Mouse (Mus musculus): Measurements from ENCODE around the gene Tnik. TPM values are rescaled to one million over a fixed set of nuclear protein-coding genes. Genes with fewer than 3 reads are reported as not detected.

Tnik gene
- polyA plus RNA-seq, 1 experiment from 2014 or later, result 9.8 TPM

GRCm38 (mm10) chr3:28417091-28417715 is 154.2 kb downstream of the Tnik start:
- Histone ChIP-seq H3K27me3 (no peaks in the 10 kb centered on the region), H3K4me2 (no peak overlapping the region), H3K27ac (no peak overlapping the region), H3K9me3 (no peaks in the 10 kb centered on the region), H3K9ac (no peak overlapping the region), H3K4me1 (no peaks in the 10 kb centered on the region), H3K36me3 (no peaks in the 10 kb centered on the region), H3K4me3 (no peak overlapping the region)
- ATAC-seq (ENCODE audit: borderline replicate concordance, extremely low read depth, low FRiP score, low TSS enrichment), result no peak
- 80% methylated on average over 5 of the region's 5 CpGs for WGBS

DNA sequence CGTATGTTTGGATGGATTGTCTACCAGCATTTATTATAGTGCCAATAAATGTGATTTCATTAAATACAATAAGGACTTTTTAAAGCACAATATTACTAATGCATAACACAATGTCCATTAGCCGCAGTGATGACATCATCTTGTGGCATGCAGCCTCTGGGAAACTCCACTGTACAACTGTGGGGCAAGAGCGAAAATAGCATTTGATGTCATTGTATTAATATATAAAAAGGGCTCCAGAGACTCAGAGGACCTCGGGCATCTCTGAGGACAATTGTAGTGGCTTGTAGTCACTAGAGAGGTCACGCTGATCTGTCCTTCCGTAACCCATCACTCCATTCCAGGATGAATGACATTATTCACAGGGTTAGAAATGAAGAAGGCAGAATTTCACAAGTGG is 157.2 kb downstream of the Tnik start:
- Histone ChIP-seq H3K4me1 (no peaks in the 10 kb centered on the region), H3K9ac (no peak overlapping the region), H3K4me2 (no peak overlapping the region), H3K4me3 (no peak overlapping the region), H3K9me3 (no peaks in the 10 kb centered on the region), H3K27me3 (no peaks in the 10 kb centered on the region), H3K27ac (no peak overlapping the region), H3K36me3 (no peaks in the 10 kb centered on the region)
- ATAC-seq (ENCODE audit: borderline replicate concordance, extremely low read depth, low FRiP score, low TSS enrichment), result no peak
- WGBS, result 80% methylated on average over 6 of the region's 6 CpGs

GRCm38 (mm10) chr3:28420698-28421097 is 157.7 kb downstream of the Tnik start:
- H3K27ac ChIP-seq, result no peak overlapping the region
- ATAC-seq (ENCODE audit: borderline replicate concordance, extremely low read depth, low FRiP score, low TSS enrichment), result no peak
- H3K4me3 ChIP-seq, result no peak overlapping the region
- no peaks in the 10 kb centered on the region for H3K27me3 ChIP-seq
- WGBS, result 50% methylated on average over 3 of the region's 3 CpGs
- no peaks in the 10 kb centered on the region for H3K9me3 ChIP-seq
- no peaks in the 10 kb centered on the region for H3K36me3 ChIP-seq
- no peak overlapping the region for H3K9ac ChIP-seq
- no peak overlapping the region for H3K4me2 ChIP-seq
- no peaks in the 10 kb centered on the region for H3K4me1 ChIP-seq

- WGBS, result 65% methylated on average over 6 of the region's 6 CpGs
- H3K27ac ChIP-seq, result no peak overlapping the region
- H3K9me3 ChIP-seq, result no peaks in the 10 kb centered on the region
- no peaks in the 10 kb centered on the region for H3K4me1 ChIP-seq
- H3K4me2 ChIP-seq, result no peak overlapping the region
- no peak for ATAC-seq (ENCODE audit: borderline replicate concordance, extremely low read depth, low FRiP score, low TSS enrichment)
- no peaks in the 10 kb centered on the region for H3K27me3 ChIP-seq
- H3K4me3 ChIP-seq, result no peak overlapping the region
- no peak overlapping the region for H3K9ac ChIP-seq
- H3K36me3 ChIP-seq, result no peaks in the 10 kb centered on the region
These were observed 158.8 kb downstream of the Tnik start for GRCm38 (mm10) chr3:28421798-28422197.

GRCm38 (mm10) chr3:28422221-28422620 is 159.2 kb downstream of the Tnik start:
- no peak overlapping the region for H3K27ac ChIP-seq
- no peak for ATAC-seq (ENCODE audit: borderline replicate concordance, extremely low read depth, low FRiP score, low TSS enrichment)
- no peak overlapping the region for H3K9ac ChIP-seq
- no peaks in the 10 kb centered on the region for H3K9me3 ChIP-seq
- H3K4me1 ChIP-seq, result no peaks in the 10 kb centered on the region
- H3K4me2 ChIP-seq, result no peak overlapping the region
- 92% methylated on average over 1 of the region's 1 CpGs for WGBS
- H3K36me3 ChIP-seq, result no peaks in the 10 kb centered on the region
- H3K27me3 ChIP-seq, result no peaks in the 10 kb centered on the region
- H3K4me3 ChIP-seq, result no peak overlapping the region

DNA sequence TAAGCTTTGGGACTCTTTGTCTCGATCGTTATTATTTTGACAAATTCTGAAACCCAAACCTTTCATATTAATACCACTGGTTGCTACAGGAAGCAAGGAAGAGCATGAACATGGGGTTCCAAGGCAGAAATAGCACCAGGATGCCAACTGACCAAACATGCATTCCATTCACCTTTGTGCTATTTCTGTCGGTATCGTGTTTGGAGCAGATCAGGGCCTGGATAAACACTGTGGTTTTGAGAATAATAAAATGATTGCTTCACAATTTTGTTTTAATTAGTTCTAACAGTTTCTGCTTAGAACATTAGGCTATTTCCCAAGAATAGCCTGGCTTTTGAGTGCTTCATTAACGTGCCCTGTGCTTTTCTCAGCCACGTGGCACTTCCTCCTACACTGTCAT is 162.9 kb downstream of the Tnik start:
- Histone ChIP-seq H3K9ac (no peak overlapping the region), H3K4me1 (no peaks in the 10 kb centered on the region), H3K4me3 (no peak overlapping the region), H3K9me3 (no peaks in the 10 kb centered on the region), H3K4me2 (no peak overlapping the region), H3K27ac (no peak overlapping the region), H3K36me3 (no peaks in the 10 kb centered on the region), H3K27me3 (no peaks in the 10 kb centered on the region)
- ATAC-seq (ENCODE audit: borderline replicate concordance, extremely low read depth, low FRiP score, low TSS enrichment), result no peak
- WGBS, result 74% methylated on average over 6 of the region's 6 CpGs

DNA sequence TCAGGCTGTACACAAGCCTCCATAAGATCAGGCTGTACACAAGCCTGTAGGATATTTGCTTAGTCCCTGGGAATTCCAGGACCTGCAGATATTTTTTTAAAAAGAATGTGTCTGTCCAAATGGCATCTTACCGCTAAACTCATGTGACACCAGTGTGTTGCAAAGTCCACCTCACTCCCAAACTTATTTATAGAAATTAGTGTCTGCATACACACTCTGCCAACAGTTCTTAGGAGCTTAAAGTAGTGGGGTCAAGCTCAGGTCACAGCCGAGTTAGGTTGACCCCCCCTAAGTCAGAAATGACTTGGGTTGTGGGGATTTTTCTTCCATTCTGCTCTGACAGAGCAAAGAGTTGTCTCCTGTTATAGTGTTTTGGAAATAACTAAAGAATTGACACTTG is 168.4 kb downstream of the Tnik start:
- no peak overlapping the region for H3K4me2 ChIP-seq
- 48% methylated on average over 2 of the region's 2 CpGs for WGBS

DNA sequence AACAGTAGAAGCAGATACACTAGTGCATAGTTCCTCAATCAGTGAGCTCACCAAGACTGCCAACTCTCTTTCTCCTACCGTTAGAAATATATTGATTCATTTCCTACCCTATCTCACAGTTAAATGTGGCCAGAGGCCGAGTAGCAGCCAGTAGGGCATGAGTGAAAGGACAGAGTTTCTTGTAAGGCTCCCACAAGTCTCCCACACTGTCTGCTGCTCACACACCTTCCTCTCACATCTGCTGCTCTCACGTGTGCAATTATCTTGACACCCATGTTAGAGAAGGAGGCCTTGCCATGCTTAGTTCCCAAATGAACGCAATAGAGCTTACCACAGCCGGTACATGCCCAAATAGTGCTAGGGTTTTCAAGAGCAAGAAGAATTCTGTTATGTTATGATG is 169.3 kb downstream of the Tnik start:
- Histone ChIP-seq H3K9me3 (no peaks in the 10 kb centered on the region), H3K27ac (no peak overlapping the region), H3K27me3 (no peaks in the 10 kb centered on the region), H3K4me1 (no peaks in the 10 kb centered on the region), H3K9ac (no peak overlapping the region), H3K36me3 (no peaks in the 10 kb centered on the region), H3K4me2 (no peak overlapping the region), H3K4me3 (no peak overlapping the region)
- 80% methylated on average over 5 of the region's 5 CpGs for WGBS
- no peak for ATAC-seq (ENCODE audit: borderline replicate concordance, extremely low read depth, low FRiP score, low TSS enrichment)

More for the DNA sequence above, 168.4 kb downstream of the Tnik start:
- Histone ChIP-seq H3K9me3 (no peaks in the 10 kb centered on the region), H3K27me3 (no peaks in the 10 kb centered on the region), H3K9ac (no peak overlapping the region), H3K36me3 (no peaks in the 10 kb centered on the region), H3K27ac (no peak overlapping the region), H3K4me3 (no peak overlapping the region), H3K4me1 (no peaks in the 10 kb centered on the region)
- ATAC-seq (ENCODE audit: borderline replicate concordance, extremely low read depth, low FRiP score, low TSS enrichment), result no peak

DNA sequence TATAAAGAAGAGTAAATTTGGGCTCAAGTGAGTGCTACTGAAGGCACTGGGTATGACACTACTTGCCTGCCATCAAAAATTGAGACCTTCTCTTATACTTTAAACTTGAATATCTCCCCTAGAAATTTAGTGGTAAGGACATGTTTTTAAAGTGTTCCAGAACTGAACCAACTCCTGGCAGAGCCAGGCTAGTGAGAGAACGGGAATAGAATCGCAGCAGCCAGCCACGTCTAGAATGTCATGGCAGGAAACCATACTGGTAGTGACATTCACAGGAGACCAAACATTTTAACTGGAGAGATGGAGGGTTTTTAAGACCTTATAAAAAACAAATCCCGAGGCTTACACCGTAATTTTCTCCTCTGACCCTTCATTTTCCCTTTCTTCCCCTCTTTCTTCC is 172.5 kb downstream of the Tnik start:
- Histone ChIP-seq H3K9me3 (no peaks in the 10 kb centered on the region), H3K36me3 (no peaks in the 10 kb centered on the region), H3K27me3 (no peaks in the 10 kb centered on the region), H3K9ac (no peak overlapping the region), H3K27ac (no peak overlapping the region), H3K4me3 (no peak overlapping the region), H3K4me2 (no peak overlapping the region), H3K4me1 (no peaks in the 10 kb centered on the region)
- ATAC-seq (ENCODE audit: borderline replicate concordance, extremely low read depth, low FRiP score, low TSS enrichment), result no peak
- WGBS, result 85% methylated on average over 5 of the region's 5 CpGs

DNA sequence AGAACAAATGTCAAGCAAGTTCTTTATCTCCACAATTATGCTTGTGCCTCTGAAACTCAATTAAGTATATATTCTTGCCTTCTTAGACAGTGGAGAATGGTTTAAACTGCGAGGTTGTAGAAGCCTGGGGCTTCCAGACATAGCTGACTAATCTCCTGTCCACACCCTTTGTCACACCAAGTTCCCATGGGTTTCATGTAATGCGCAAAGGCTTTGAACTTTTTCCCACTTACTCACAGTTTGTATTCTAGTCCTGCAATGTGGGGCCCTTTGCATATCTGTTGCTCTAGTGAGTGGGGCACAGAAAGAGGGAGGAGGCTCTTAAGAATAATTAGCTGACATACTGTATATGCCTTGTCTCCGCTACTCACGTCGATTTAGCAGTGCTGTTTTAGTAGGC is 174.4 kb downstream of the Tnik start:
- H3K4me2 ChIP-seq, result no peak overlapping the region
- H3K36me3 ChIP-seq, result no peaks in the 10 kb centered on the region
- no peak overlapping the region for H3K27ac ChIP-seq
- no peaks in the 10 kb centered on the region for H3K9me3 ChIP-seq
- H3K27me3 ChIP-seq, result no peaks in the 10 kb centered on the region
- H3K4me3 ChIP-seq, result no peak overlapping the region
- no peak for ATAC-seq (ENCODE audit: borderline replicate concordance, extremely low read depth, low FRiP score, low TSS enrichment)
- 0 out of 2 replicates have a peak, but pooled peaks cover 9% of the 10 kb centered on the region for H3K4me1 ChIP-seq
- H3K9ac ChIP-seq, result no peak overlapping the region
- WGBS, result 63% methylated on average over 5 of the region's 5 CpGs

DNA sequence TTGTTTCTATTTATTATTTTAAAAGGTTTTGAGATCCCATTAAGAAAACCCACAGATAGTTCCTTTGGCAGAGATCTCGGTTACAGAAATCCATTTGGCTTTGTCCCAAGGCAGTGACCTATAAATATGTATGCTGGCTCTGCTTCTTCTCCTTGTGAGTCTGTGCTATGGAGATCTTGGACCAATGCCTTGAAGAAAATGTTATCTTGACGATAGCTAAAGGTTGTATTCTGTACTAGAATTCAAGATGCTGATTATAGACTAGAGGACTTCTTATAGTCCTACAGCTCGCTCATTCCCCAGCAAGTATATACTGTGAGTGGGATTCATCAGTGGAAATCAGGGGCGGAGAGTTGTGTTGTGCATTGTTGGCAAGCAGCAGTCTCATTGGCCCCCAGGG is 178.5 kb downstream of the Tnik start:
- Histone ChIP-seq H3K27me3 (no peaks in the 10 kb centered on the region), H3K4me1 (0 out of 2 replicates have a peak, but pooled peaks cover 9% of the 10 kb centered on the region), H3K27ac (no peak overlapping the region), H3K9me3 (no peaks in the 10 kb centered on the region), H3K9ac (no peak overlapping the region), H3K4me3 (no peak overlapping the region), H3K36me3 (no peaks in the 10 kb centered on the region), H3K4me2 (no peak overlapping the region)
- no peak for ATAC-seq (ENCODE audit: borderline replicate concordance, extremely low read depth, low FRiP score, low TSS enrichment)
- 53% methylated on average over 4 of the region's 4 CpGs for WGBS

DNA sequence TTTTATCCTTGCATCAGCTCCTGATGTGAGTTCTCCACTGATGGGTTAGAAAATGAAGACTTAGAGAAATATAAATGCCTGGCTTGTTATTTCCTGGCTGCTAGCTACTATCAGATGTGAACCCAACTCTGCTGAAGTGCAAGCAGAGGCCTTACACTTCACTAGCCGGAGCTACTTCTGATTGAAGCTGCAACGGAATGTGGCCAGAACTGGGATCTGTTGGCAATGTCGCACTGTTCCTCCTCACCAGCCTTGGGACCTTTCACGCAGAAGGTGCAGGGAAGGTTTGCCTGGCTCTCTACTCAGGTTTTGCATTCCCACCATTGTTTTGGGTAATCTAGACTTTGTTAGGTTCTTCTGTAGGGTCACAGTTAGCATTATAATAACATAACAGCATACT is 179.1 kb downstream of the Tnik start:
- H3K27me3 ChIP-seq, result no peaks in the 10 kb centered on the region
- no peak overlapping the region for H3K4me3 ChIP-seq
- H3K9ac ChIP-seq, result no peak overlapping the region
- ATAC-seq (ENCODE audit: borderline replicate concordance, extremely low read depth, low FRiP score, low TSS enrichment), result no peak
- H3K9me3 ChIP-seq, result no peaks in the 10 kb centered on the region
- 84% methylated on average over 4 of the region's 4 CpGs for WGBS
- H3K27ac ChIP-seq, result no peak overlapping the region
- H3K4me2 ChIP-seq, result no peak overlapping the region
- 0 out of 2 replicates have a peak, but pooled peaks cover 9% of the 10 kb centered on the region for H3K4me1 ChIP-seq
- no peaks in the 10 kb centered on the region for H3K36me3 ChIP-seq

- no peak for ATAC-seq (ENCODE audit: borderline replicate concordance, extremely low read depth, low FRiP score, low TSS enrichment)
- WGBS, result 56% methylated on average over 4 of the region's 4 CpGs
These were observed 184.9 kb downstream of the Tnik start for GRCm38 (mm10) chr3:28447950-28448349.

More at GRCm38 (mm10) chr3:28447950-28448349, 184.9 kb downstream of the Tnik start:
- Histone ChIP-seq H3K27me3 (no peaks in the 10 kb centered on the region), H3K9me3 (no peaks in the 10 kb centered on the region), H3K9ac (no peak overlapping the region), H3K36me3 (no peaks in the 10 kb centered on the region), H3K4me2 (no peak overlapping the region), H3K27ac (no peak overlapping the region), H3K4me3 (no peak overlapping the region), H3K4me1 (no peaks in the 10 kb centered on the region)
